Mouse (Mus musculus) adrenal gland, adult 2 months (tissue): ENCODE measurements around the gene Ugt1a8. TPM values are rescaled to one million over a fixed set of nuclear protein-coding genes. Genes with fewer than 3 reads are reported as not detected.

ENCODE experiments used
- DNase-seq: peaks from one replicate; pipeline ENCODE4 v3.0.0; 2021
- polyA plus RNA-seq: library from polyadenylated mRNA; depleted of rRNA; stranded (reverse); fragments of >200 nt; gene quantifications from 2 replicates; pipeline ENCODE4 v1.2.3, GENCODE M21; 2012
- total RNA-seq, 2 experiments: library from RNA; stranded (reverse); gene quantifications; 2 replicates each; pipeline ENCODE4 v1.2.3; 2021

Ugt1a8 gene
- total and polyA plus RNA-seq, 3 experiments, result not detected

DNA sequence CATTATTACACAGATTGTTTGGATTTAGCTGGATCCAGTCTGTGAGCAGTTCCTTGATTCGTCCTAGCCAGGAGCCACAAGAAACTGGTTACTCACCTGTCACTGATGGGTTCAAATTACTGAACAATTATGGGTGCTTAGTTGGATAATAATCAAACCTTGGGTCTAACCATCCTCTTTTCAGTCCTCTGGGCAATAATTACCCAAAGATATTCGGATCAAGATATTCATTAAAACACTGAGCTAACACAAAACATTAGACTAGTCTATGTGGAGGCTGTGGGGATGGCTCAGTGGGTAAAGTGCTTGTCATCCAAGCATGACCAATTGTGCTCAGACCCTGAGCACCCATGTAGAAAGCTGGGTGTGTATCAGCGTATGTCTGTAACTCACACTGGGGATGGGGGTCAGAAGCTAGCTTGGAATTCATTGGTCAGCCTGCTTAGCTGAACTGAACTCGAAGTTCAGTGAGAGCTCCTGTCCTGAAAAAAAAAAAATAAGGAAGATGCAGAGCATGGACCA, 148.3 kb downstream of the Ugt1a8 start:
- no peak for DNase-seq

DNA sequence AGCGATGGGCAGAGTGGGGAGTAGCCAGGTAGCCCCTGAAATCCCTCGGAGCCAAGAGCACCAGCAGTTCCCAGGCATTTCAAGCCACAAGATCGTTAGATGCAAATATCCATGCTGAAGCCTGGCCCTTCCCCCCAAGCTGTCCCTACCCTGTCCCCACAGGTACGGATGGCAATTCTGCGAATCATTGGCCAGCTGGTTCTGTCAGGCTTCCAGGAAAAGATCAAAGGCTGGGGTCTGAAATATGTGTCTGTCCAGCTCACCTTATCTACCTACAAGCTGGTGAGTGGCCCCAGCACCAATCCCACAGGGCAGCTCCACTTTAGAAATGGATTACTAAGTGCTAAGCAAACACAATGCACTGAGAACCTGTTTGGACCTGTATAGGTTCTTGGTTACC, 149.7 kb downstream of the Ugt1a8 start:
- DNase-seq, result no peak

GRCm38 (mm10) chr1:88238771-88239170, 151.2 kb downstream of the Ugt1a8 start:
- DNase-seq, result no peak

- peak; percentile 61 for DNase-seq
Observed at GRCm38 (mm10) chr1:88240072-88240471, 152.5 kb downstream of the Ugt1a8 start.

DNA sequence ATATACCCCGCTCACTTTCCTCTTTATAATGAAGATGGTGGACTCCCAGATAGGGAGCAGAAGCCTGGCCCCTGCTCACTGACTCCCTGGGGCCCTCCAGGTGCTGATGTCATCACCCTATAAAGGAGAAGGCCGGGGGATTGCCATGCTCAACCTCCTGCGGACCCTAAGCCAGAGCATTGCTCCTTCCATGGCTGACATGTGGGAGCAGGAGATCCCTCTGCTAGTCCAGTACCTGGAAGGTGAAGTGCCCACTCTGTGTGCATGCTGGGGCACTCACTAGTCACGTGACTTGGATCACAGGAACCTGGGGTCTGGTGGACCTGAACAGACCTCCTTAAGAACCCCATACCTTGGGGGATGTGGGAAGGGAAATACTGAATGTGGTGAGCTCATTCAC, 153.0 kb downstream of the Ugt1a8 start:
- DNase-seq, result no peak

DNA sequence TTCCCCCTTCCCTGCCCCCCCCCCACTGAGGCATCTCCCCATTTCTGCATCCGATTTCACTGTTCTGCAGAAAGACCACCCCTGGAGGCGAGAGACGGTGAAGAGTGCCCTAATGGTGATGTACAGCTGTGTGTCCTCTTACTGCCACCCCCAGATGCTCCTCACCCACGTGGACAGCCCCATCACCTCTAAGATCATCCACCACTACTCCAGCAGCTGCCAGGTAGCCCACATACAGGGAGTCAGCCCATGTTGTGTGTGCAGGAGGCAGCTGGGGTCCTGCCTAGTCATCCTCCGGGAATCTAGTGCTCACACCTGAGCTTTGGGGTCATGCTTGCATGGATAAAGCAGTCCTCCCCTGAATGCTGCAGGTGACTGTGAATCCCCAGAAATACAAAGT, 156.2 kb downstream of the Ugt1a8 start:
- DNase-seq, result no peak

DNA sequence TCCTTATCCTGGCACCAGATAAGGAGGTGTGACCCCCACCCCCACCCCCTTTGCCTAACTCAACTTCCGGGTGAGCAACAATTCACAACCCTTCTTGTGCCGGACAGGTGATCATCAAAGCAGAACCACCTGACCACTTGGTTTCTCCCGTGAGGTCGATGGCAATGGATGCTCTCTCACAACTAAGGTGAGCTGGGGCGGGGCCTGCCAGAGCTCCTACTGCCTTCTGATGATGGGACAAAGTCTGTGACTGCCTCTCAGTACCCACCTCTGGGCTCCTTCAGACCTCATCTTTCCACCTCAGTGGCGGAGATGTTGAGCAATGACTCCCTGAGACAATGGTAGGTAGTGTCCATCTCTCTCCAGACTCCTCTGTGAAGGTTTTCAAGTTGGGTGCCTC, 158.3 kb downstream of the Ugt1a8 start:
- DNase-seq, result no peak

DNA sequence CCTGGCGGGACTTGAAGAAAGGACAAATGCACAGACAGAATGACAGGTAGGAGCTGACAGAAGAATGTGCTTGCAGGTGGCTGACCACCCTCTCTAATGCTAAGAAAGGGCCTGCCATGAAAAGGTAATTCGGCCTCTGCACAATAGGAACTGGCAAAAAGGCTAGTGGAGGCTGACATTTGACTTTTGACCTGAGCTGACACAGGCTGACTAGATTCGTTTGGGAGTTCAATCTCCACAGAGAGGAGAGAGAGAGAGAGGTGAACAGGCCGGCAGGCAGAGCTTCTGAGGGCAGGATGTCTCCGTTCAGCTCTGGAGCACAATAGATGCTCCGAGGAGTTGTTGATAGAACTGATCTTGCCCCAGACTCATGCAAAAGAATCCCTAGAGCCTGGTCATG, 158.8 kb downstream of the Ugt1a8 start:
- DNase-seq, result no peak

GRCm38 (mm10) chr1:88247660-88248059, 160.0 kb downstream of the Ugt1a8 start:
- no peak for DNase-seq

- DNase-seq, result no peak
Observed at GRCm38 (mm10) chr1:88248658-88249057, 161.0 kb downstream of the Ugt1a8 start.

DNA sequence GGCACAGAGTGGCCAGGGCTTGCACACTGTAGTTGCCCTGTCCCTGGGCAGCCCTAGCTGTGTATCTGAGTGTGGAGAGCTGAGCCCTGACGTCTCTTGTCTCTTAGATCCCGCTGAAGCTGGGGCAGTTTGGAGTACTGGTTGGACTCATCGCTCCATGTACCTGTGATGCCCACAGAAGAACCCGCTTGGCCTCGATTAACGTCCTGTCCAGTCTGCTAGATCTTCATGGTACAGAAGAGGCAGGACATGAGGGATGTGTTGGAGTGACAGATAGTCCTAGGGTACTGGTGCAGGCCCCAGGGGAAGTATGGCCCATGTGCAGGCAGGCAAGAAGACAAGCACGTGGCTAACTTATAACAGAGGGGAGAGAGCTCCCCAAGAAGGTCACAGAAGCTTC, 162.0 kb downstream of the Ugt1a8 start:
- DNase-seq, result no peak

DNA sequence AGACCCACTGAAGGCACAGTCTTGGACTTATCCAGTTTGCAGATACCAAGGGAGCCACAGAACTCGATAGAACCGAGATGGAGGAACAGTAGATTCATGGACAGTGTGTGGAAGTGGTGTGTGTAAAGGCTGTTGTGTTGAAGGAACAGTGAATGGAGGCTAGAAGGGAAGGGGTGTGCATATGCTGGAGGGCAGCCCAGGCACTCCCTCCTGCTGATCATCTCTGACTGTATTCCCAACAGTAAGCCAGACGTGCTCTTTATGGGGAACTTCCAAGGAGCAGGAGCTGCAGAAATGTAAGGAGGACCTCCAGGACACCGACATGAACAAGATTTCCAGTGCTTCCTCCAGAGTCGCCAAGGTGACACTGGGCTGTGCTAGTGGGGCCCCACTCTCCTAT, 162.4 kb downstream of the Ugt1a8 start:
- no peak for DNase-seq

- DNase-seq, result no peak
Observed at GRCm38 (mm10) chr1:88253106-88253505, 165.5 kb downstream of the Ugt1a8 start.

- DNase-seq, result no peak
Observed at GRCm38 (mm10) chr1:88253540-88253939, 165.9 kb downstream of the Ugt1a8 start.

DNA sequence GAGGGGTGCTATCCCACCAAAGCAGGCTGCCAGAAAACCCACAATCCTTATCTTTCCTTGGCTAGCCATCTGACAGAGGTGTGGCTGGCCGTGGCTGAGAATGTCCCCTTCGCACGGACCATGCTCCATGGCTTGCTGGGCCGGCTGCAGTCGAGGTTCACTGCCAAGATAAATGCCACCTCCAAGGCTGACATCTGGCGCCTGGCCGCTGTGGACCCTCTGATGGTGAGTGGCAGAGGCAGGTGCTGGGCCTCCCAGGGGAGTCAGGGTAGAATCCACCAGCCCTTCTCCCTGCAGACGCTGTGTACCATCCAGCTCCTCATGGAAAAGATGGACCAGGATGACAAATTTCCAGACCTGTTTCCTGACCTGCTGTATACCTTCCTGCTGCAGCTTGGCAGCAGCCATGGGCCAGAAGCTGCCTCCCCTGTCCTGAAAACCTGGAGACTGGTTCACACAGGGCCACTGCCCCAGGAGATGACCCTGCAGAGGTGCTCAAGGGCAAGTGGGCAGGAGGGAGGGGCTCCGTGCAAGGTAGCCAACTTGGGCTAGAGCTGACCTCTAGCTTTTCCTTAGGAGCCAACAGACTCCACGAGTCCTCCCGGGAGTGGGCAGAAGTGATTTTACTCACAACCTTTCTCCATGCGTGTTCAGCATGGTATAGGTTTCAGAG, 167.3 kb downstream of the Ugt1a8 start:
- DNase-seq, result no peak

DNA sequence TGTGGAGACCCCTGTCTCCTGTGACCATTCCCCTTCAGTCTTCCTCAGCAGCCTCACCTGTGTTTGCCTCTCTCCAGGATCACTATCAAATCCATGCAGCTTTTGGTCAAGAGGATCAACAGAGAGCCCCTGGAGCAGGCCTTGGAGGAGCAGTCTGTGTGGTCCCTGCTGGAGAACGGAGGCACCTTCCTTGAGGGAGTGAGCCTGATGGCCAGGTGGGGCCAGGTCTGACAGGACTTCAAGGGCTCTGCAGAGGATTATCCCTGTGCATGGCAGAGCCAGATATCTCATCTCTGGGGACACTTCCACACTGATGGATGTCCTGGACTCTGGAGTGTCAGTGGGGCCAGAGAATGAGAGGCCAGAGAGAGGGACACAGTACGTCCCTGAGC, 167.8 kb downstream of the Ugt1a8 start:
- no peak for DNase-seq

DNA sequence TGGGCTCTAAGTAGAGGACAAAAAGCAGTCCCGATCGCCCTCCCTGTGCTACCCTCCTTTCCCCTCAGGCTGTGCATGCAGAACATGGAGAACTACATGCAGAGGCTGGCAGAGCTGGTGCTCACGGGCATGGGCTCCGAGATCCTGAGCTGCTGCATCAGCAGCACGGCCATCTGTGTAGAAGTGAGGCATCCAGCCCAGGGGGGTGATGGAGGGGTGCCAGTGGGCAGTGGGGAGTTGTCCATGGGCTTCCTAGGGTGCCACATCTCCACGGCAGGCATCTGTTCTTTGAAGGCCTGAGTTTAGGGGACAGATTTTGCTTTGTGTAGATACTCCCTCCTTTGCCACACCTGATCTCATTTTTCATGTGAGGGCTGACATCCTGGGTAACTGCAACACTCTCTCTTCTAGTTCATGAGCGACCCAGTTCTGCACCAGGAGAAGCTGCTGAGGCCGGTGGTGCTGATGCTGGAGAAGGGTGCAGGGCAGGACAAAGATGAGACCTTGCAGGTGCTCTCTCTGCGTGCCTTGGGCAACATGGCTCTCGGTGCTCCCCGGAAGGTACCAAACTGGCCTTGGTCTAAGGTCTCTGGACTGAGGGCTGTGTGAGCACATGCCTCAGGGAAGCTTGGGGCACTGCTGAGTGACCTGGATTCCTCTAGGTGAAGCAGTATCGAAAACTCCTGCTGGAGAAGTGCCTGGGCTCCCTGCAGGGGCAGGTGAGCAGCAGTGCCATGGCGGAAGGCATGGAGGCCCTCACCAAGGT, 168.6 kb downstream of the Ugt1a8 start:
- DNase-seq, result no peak

- DNase-seq, result peak; percentile 22
Observed at GRCm38 (mm10) chr1:88256886-88257663, 169.5 kb downstream of the Ugt1a8 start.

GRCm38 (mm10) chr1:88257681-88258080, 170.1 kb downstream of the Ugt1a8 start:
- no peak for DNase-seq

DNA sequence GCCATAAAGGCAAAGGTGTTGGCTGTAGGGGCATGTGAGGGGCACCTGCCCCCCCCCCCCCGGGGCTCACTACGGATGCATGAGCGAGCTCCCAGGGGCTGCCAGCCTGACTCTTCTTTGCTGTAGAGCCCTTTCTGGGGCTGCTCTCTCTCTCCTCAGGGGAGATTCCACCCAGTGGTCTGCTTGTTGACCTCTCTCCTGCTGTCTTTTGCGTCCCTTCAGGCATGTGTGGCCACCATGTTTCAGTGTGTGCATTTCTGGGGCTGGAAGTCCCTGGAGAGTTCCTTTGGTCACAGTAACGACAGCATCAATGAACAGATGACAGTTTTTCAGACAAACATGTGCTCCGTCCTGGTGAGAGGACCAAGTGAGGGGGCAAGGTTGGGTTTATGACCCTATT, 170.7 kb downstream of the Ugt1a8 start:
- DNase-seq, result peak; percentile 9

DNA sequence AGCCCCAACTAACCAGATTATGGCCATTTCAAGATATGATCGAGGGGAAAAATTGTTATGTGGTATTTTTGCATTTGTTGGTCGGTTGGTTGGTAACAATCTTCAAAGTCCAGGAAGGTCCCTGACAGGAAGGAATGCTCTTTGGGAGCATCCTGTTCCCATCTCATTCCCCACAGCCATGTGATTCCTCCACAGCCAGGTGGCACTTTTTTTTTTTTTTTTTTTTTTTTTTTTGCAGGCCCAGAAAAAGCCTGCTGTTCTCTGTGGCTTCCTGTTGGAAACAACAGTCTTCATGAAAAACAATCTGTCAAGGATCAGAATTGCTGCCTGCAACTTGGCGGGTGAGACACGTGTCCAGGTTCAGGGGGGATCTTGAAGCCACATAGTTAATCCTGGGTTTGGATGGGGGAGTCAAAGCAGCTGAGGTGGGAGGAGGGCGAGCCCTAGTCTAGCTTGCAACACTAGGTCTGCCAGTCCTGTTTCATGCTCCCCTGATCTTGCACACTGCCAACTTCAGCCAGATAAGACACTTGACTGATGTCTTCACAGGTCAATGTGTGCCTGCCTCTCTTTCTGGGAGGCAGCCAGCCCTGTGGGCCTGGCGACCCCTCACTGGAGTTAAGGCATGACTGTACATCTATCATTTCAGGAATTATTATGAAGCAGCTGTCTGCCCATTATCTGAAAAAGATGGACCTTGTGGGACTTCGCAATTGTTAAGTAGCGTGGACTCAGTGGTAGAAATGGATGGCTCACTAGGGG, 171.4 kb downstream of the Ugt1a8 start:
- DNase-seq, result peak; percentile 59

DNA sequence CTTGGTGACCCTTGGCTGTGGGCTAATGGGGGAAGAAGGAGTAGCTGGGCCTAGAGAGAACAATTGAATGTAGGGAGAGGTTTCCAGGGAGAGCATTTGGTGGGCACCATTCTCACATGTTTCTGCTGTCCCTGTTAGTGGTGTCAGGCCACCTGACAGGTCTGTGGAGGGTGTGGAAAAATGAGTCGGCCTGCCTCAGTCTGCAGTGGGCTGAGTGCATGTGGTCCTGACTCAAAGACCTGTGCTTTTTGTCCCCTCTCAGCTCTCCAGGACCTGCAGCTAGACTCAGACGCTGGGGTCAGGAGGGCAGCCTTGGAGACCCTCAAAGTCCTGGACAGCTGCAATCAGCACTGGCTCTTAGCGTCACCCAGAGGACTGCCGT, 172.0 kb downstream of the Ugt1a8 start:
- DNase-seq, result peak; percentile 23
